Mouse (Mus musculus) left cerebral cortex, adult 8-10 months (tissue): Measurements from ENCODE around the gene Ilkap. TPM values are rescaled to one million over a fixed set of nuclear protein-coding genes. Genes with fewer than 3 reads are reported as not detected.

Experiments used
- DNase-seq, 2 experiments: peaks; one replicate each; pipeline ENCODE4 v3.0.0; 2022; ENCODE audit warnings: low spot score in 2 of 2
- total RNA-seq, 4 experiments: library from RNA; stranded (reverse); gene quantifications; 2 replicates each; pipeline ENCODE4 v1.2.4; 2022

Gene Ilkap
- total RNA-seq, 4 experiments from 2014 or later = 48.1 to 54.9 (median 52.2) TPM

DNA sequence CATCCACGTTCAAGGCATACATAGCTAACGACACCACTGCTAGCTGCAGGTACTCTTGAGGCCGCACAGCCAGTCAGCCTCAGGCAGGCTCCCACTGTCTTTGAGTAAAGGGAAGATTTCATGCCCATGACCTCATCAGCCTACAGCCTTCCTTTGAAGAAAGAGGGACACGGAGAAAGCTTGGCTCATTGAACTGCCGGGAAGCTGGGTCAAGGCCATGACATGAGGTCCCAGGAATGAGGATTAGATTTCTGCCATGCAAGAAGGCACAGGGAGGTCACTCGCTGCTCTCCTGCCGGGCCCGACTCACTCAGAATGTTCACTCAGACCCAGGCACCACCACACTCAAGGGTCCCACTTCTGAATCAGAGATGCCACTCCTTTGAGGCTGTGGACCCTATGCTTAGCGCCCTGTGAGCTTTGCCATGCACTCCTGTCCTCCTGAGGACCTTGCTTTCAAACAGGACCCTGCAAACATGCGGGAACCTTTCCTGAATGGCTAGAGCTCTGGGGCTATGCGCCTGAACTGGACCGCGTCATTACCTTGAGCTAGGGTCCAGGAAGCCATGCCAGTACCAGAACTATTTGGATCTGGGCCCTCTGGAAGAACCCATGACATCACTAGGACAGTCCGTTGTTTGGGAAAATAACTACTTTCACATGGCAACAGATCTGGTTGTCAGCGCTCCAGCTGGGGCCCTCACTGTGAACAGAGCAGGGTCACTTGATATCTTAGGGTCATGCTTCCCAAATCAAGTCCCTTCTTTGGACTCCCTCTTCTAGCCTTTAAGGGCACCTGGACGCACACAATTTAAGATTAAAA lies 33.6 kb downstream of the Ilkap start:
- DNase-seq = no peak

DNA sequence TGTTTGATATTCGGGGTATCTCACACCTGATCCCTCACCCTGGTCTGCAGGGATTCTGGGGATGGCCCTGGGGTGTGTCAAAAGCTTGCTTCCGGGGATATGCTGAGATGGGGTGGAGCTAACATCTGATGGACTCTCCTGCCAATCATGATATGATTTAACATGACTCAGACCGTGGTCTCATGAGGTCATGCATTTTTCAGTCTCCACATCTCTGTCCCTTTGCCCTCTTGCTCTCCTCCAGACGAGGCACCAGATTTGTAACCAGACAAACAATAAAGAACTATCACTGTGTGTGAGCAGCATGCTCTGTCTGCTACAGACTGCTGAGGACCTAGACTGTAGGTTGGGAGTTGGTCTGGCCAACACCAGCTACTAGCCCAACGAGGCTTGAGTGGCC lies 36.5 kb downstream of the Ilkap start:
- DNase-seq = no peak

DNA sequence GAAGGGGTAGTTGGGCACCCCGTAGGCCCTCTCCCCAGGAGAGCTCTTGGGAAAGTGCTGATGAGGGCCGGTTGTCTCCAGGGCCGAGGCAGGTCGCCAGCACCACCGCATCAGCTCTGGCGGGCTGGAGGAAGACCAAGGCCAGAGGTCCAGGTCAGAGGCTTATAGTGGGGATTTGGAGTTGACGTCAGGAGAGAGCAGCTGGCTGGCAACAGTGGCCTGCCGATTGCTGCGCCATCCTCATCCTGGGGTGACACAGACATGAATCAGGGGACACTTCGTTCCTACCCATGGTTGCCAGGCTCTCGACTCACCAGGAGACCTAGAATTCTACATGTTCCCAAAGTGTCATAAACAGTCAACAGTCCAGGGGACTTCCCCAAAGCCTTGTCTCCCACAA lies 42.5 kb downstream of the Ilkap start:
- no peak for DNase-seq

GRCm38 (mm10) chr1:91352277-91352676 lies 46.3 kb downstream of the Ilkap start:
- DNase-seq = no peak

DNA sequence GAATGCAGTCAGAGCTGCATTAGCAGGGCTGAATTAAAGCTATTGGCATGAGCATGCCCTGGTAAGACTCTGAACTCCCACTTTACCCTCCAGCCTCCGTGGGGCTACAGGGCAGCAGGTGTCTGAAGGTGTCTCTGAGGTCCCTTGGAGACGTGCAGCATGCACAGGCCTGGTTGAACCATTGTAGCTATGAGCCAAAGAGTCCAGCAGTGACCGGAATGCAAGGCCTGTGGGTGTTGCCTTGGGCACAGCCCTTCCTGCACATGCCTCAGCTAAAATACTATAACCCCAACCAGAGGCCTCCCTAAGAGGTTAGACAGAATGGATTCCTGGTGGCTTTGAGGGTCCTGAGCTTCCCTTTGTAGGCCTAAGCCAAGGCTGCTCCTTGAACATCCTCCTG lies 47.4 kb downstream of the Ilkap start:
- no peak for DNase-seq

- no peak for DNase-seq
These were observed 47.8 kb downstream of the Ilkap start, which contains the start of gene Klhl30 for GRCm38 (mm10) chr1:91350841-91351240. Klhl30 (plus strand) TSS chr1:91351016.

DNA sequence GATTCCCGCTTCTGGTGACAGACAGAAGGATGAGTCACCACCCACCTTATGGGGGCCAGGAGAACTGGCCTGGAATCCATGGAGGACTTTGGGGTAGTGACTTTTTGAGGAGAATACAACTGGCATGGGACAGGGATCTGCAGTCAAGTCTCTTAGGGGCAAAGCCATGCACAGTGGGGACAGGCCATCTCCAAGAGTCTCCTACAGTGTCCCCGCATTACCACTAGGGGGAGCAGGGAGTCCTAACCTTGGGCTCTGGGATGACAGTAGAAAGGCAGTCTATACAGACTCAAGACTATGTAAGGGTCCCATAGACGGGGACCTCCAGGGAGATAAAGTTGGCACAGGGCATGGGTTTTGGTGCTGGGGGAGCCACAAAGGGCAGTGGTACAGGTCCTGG lies 51.7 kb downstream of the Ilkap start:
- DNase-seq = peak in 1 of 2 experiments; percentile 37

- DNase-seq = no peak
These were observed 53.5 kb downstream of the Ilkap start for GRCm38 (mm10) chr1:91344921-91345685.

- DNase-seq = no peak
These were observed 54.6 kb downstream of the Ilkap start for GRCm38 (mm10) chr1:91344001-91344400.

DNA sequence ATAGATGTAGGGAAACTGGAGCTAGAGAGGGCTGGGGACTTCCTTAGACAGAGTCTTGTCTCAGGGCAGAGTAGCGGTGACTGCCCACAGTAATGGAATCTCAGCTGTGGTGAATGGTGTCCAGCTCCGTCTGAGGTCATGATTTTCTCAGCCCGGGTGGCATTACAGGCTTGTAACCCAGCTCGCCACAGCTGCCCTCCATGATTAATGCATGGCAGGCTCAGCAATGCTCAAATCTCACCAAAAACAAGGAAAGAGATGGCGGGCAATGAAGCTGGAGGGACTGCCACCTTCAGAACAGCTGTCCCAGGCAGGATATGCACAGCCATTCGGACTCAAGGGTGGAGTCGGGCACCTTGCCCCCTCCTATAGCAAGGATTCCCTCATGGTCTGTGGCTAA lies 61.3 kb downstream of the Ilkap start:
- DNase-seq = no peak

GRCm38 (mm10) chr1:91333582-91333981 lies 65.0 kb downstream of the Ilkap start:
- DNase-seq = no peak

GRCm38 (mm10) chr1:91332102-91332501 lies 66.5 kb downstream of the Ilkap start:
- peak in 1 of 2 experiments; percentile 59 for DNase-seq

- no peak for DNase-seq
These were observed 73.0 kb downstream of the Ilkap start for GRCm38 (mm10) chr1:91325488-91326042.

DNA sequence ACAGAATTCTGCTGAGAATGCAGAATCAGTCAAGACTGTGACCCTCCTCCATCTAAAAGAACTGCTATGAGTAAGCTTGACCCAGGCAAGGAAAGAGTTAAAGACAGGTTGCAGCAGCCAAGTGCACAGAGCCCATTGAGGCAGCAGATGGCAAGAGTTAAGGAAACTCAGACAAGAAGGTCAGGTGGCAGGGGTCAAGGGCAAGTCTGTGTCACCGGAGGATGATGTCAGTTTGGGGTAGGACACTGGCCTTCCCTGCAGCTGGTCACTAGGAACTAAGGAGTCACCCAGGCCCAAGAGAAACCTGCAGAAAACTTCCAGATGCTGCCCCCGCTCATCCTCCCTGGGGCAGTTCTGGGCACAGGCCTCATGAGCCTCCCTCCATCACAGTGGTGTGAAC lies 74.0 kb downstream of the Ilkap start:
- no peak for DNase-seq

Other genes with a start within 250 kb of the Ilkap start
- 10 to 100 TPM; 50.9 to 58.7 (median 52.5) TPM for gene Ramp1, start 219.0 kb downstream of the Ilkap start, total RNA-seq
- 10 to 100 TPM; 48.2 to 54.9 (median 51.6) TPM for gene Ube2f, start 148.5 kb downstream of the Ilkap start, total RNA-seq
- gene Scly, start 100.5 kb downstream of the Ilkap start, total RNA-seq = 10 to 100 TPM; 19.5 to 24.4 (median 21.5) TPM
- gene Espnl, start 76.7 kb downstream of the Ilkap start, total RNA-seq = under 1 TPM; 0.37 to 0.72 (median 0.39) TPM
- gene Klhl30, start 47.8 kb downstream of the Ilkap start, total RNA-seq = under 1 TPM in 3 of 4 experiments, not detected in 1; 0.11 to 0.33 (median 0.21) TPM
- gene Erfe, start 32.4 kb downstream of the Ilkap start, total RNA-seq = under 1 TPM; 0.21 to 0.78 (median 0.53) TPM
- gene Hes6, start 15.2 kb upstream of the Ilkap start, total RNA-seq = 10 to 100 TPM; 17.5 to 22.3 (median 21.8) TPM
- 10 to 100 TPM; 18.4 to 36.8 (median 25.1) TPM for gene Per2, start 60.5 kb upstream of the Ilkap start, total RNA-seq
- gene Traf3ip1, start 95.8 kb upstream of the Ilkap start, total RNA-seq = 10 to 100 TPM; 12.5 to 15.3 (median 13.9) TPM
- 10 to 100 TPM; 35.5 to 40.9 (median 39.1) TPM for gene Asb1, start 141.7 kb upstream of the Ilkap start, total RNA-seq